Mouse (Mus musculus): Measurements from ENCODE around the gene Fbxw11.
"Not testable (repeated sequence)": the region's sequence is repeated elsewhere in the genome, so short reads cannot be mapped to it uniquely, and the experiment has no call there.

Fbxw11 gene

DNA sequence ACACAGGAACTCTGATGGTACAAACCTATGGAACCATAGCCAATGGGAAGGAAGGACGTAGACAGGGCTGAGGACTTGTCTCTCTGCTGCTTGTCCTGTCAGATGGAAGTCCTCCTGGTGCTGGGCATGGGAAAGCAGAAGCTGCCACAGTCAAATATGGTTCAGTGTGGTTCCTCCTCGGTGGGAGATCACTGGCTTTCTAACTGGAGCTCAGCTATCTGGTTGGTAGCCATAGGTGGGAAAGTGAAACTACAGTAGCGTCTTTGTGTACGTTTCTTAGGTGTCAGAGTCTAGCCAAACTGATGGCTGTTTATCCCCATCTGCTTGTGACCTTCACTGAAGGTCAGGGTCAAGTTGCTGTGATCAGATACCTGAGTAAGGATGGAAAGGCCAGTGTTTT is 29.0 kb downstream of the Fbxw11 start:
- no peak for DNase-seq (ENCODE audit: extremely low spot score, low spot score)

DNA sequence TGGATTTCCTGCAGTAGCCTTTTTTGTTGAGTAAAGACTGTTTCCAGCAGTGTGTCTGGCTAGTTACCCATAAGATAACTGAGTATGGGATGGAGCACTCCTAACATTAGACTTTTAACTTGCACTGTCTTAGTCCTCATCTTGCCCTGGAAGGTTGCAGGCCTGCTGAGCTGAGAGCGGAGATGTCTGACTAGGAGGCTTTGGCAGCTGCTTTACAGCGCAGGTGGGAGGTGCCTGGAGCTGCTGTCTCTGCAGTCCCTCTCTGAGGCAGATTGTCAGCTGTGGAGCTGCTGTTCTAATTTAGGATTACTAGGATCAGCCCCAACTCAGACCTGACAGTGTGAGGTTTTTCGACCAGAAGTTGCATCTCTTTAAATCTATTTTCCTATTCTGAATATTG is 34.3 kb downstream of the Fbxw11 start:
- DNase-seq (ENCODE audit: extremely low spot score, low spot score): no peak

- DNase-seq (ENCODE audit: extremely low spot score, low spot score): no peak
Observed at GRCm38 (mm10) chr11:32677811-32678210, 35.3 kb downstream of the Fbxw11 start.

- DNase-seq (ENCODE audit: extremely low spot score, low spot score): not testable (repeated sequence)
Observed at GRCm38 (mm10) chr11:32679091-32679490, 36.6 kb downstream of the Fbxw11 start.

DNA sequence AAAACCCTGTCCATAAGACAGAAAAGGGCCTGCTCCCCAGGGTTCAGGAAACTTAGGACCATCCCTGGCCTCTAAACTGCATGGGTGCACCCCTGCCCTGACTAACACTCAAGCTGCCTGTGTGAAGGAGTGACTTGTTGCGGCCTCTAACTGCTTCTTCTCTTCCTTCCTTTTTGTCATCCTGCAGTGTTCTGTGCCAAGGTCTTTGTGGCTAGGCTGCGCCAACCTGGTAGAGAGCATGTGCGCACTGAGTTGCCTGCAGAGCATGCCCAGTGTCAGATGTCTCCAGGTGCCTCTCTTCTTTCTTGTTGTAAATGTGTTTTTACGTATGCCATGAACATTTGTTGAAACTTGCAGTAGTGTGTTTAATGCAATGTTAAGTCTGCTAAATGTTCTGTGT is 37.5 kb downstream of the Fbxw11 start:
- DNase-seq (ENCODE audit: extremely low spot score, low spot score): no peak

DNA sequence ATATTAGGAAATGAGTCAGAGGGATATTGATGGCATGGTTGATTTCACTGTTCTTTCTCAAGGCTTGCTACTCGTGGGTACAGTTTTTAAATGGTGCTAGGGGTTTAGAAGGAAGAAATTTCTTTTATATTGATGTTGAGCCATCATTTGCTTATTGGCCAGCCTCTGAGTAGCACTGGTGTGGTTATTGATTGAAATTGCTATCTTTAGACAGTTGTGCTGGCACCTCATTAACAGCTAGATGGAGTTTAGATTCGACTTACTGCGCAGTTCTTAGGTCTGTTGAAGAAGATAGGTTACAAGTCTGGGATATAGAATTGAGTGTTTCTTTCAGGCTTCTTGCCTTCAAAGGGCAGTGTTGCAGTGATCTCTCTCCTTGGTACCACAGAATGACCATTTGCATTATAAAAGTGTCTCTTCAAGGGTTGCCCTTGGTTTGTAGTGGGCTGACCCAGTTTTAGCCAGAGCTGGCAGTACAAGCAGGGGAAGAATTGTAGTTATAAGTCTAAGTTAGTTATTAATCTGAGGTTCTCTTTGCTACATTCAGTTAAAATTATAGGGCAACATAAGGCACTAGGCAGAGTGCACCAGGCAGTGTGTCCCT is 38.8 kb downstream of the Fbxw11 start:
- DNase-seq (ENCODE audit: extremely low spot score, low spot score): no peak

DNA sequence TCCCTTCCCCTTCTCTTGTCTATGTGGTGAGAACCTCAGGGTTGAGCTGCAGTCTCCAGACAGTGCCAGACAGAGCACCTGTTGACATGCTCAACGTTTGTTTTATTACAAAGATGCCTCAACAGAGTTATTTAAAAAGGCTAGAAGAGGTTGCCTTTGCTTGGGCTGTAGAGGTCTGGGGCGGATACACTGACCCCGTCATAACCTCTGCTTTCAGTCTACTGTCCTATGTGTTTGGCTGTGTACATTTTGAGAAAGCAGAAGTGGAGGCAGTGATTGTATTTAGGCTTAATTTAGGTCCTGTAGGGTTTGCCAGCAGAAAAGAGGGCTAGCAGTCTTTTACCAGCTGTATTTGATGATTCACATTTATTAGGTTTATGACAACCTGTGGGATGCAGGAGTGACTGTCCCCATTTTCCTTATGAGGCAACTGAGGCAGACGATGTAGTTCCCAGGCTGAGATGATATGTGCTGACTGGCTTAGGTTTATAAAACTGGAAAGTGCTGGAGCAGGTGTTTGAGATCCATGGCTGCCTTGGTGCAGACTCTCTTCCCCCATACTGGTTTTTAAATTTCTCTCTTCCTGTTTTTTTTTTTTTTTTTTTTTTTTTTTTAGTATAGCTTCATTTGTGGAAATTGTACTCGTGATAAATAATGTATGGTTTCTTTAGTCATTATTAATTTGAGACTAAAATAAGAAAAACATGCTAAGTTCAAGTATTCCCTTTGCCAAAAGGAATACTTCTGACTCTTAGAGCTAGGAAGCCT is 40.0 kb downstream of the Fbxw11 start:
- no peak for DNase-seq (ENCODE audit: extremely low spot score, low spot score)

GRCm38 (mm10) chr11:32684690-32685254 is 42.2 kb downstream of the Fbxw11 start:
- DNase-seq (ENCODE audit: extremely low spot score, low spot score): no peak

- DNase-seq (ENCODE audit: extremely low spot score, low spot score): no peak
Observed at GRCm38 (mm10) chr11:32688245-32688855, 45.8 kb downstream of the Fbxw11 start.

DNA sequence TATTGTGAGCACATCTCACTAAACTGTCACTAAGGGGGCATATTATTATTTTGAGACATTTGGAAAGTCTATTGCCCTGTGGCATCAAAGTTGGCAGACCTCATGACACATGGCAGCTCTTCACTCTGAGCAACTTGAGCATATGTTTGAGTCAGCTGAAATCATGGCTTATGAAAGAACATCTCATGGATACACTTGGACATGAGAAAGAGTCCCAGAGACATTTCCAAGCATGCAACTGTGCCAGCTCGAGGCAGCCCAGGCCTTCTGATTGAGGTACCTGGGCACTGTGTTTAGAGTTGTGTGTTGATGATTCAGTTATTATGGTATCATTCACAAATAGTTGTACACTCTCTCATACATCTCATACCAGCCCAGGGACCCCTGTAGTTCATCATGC is 47.0 kb downstream of the Fbxw11 start:
- DNase-seq (ENCODE audit: extremely low spot score, low spot score): no peak

DNA sequence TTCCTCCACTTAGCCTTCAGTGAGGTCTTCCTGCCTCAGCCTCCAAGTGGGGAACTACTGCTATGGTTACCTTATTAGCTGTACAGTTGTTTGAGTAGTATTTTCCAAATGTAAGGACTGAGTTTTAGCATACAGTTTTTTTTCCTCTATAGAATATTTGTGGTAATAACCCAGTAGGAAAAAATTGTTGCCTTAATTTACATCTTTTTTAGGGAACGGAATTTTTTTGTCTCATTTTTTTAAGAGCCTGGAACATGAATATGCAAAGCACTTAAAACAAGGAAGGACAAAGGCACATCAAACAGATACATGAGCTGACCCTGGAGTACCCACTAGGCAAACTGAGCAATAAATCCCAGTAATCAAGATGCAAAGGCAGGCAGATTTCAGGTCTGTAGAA is 50.3 kb downstream of the Fbxw11 start:
- no peak for DNase-seq (ENCODE audit: extremely low spot score, low spot score)

GRCm38 (mm10) chr11:32693431-32694141 is 51.1 kb downstream of the Fbxw11 start:
- DNase-seq (ENCODE audit: extremely low spot score, low spot score): no peak

DNA sequence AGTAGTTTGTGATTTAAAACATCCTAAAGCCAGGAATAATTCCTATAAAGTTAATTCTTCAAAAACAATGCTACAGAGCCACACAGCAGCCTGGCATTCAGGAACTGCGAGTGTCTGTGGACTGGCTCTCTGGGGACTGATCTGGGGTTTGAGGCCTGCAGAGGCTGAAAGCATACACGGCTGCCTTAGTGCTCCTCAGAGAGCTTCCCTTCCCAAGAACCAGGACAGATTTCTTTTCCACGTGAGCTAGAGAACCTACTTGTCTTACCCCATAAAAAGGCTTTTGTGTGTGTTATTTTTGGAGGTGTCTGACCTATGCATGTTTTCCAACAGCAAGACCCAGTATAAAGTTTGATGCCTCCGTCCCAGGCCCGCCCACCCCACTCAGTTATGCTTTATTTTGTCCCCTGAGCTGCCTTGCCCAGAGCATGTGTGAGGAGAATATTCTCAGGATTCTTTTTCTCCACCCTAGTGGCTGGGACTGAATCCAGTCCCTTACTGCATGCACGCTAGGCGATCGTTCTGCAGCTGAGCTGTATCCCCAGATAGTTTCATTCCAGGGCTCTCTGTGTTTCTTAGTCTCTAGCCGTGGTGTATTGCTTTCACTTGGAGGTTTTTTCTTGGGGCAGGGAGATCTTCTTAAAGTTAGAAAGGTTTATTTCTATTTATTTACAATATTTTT is 51.9 kb downstream of the Fbxw11 start:
- not testable (repeated sequence) for DNase-seq (ENCODE audit: extremely low spot score, low spot score)

- no peak for DNase-seq (ENCODE audit: extremely low spot score, low spot score)
Observed at GRCm38 (mm10) chr11:32696446-32697090, 54.0 kb downstream of the Fbxw11 start.

DNA sequence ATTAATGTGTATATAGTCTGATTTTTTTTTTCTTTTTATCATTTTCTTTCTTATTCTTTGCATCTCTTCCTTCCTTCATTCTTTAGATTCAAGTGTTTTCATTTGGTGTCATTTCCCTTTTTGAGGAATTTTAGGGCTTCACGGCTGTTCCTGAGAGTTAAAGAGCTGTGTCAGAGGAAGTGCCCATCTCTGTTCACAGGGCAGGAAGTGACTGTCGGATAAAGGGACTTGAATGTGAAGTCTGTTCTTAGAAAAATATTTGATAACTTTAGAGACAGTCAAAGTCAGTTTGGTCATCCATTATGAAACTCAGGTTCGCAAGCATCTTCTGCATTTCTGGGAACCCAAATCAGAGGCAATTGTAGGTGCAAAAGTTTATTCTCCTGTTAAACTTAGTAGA is 55.2 kb downstream of the Fbxw11 start:
- DNase-seq (ENCODE audit: extremely low spot score, low spot score): no peak

GRCm38 (mm10) chr11:32699913-32700493 is 57.5 kb downstream of the Fbxw11 start:
- no peak for DNase-seq (ENCODE audit: extremely low spot score, low spot score)

DNA sequence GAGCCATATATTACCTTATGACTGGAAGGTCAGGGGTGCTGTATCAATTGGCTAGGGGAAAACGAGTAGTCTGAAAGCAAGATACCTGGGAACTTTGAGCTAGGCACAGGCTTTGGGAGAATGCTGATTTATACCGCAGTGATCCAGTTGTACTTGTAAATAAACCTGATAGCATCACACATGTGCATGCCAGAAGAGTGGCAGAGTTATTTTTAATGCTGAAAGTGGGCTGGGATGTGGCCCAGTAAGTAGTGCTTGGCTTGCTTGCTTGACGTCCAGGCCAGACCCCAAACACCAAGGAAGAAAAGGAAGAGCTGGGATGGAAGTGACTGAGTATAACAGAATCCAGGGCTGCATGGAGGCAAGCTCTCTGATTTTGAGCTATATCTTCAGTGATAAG is 59.0 kb downstream of the Fbxw11 start:
- DNase-seq (ENCODE audit: extremely low spot score, low spot score): no peak

- DNase-seq (ENCODE audit: extremely low spot score, low spot score): no peak
Observed at GRCm38 (mm10) chr11:32704241-32704890, 61.8 kb downstream of the Fbxw11 start.

DNA sequence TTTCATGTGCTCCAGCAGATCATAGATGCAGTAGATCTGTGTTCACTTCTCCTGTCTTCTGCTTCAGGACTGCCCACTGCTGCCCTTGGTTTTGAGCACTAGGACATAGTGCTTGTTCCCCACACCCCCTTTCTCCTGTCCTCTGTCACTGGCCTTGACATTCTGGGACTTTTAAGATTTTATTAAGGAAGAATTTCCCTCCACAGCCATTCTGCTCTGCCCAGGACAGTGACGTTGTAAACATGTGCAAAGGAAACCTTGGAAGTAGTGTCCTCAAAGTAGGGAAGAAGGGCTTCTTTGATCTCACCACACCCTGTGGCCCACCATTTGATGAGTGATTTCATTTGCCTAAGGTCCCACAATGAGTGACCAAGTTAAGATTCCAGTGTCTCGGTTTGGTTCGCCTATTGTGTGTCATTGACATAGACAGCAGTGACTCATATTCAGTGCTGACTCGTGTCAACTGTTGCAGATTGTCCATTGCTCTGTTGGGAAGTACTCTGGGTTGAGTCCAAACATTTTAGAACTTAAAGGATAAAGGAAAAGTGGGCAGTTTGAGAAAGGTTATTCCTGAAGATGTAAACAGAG is 64.0 kb downstream of the Fbxw11 start:
- no peak for DNase-seq (ENCODE audit: extremely low spot score, low spot score)

Data from neural tube, embryonic 10.5 days (tissue).